ENCODE assay signal across 8 mouse cellular contexts in genomic region chr5:134617071-134617470, GRCm38 (mm10). TPM values are rescaled to one million over a fixed set of nuclear protein-coding genes. Genes with fewer than 3 reads are reported as not detected.
DNase-seq lines count a peak whose midpoint lies in the region; ATAC-seq and TF ChIP-seq lines count a peak whose summit lies in the region.

No protein-coding gene starts in this region.

- TF ChIP-seq EP300 in heart, adult 2 months (IDR thresholded peaks at IDR 0.05; ENCODE audit: insufficient read depth, low read depth, low read length) = peak; percentile 82
- no peak for TF ChIP-seq EP300 in heart, postnatal 0 days (IDR thresholded peaks at IDR 0.05; ENCODE audit: low read depth)

- H3K4me1 ChIP-seq in heart, adult 2 months (ENCODE audit: control insufficient read depth, insufficient read depth, low read length) = peaks cover 2% of the 10 kb centered on the region; the same call in 1 of the 2 replicates
- H3K4me1 ChIP-seq in heart, embryonic 11.5 days (ENCODE audit: control insufficient read depth, insufficient read depth, low read length) = no peaks in the 10 kb centered on the region
- no peaks in the 10 kb centered on the region for H3K4me1 ChIP-seq in heart, postnatal 0 days (ENCODE audit: control insufficient read depth, insufficient read depth)

- no peak overlapping the region for H3K4me3 ChIP-seq in heart, adult 2 months
- no peak overlapping the region for H3K4me3 ChIP-seq in heart, embryonic 11.5 days (ENCODE audit: low read depth, low read length)
- no peak overlapping the region for H3K4me3 ChIP-seq in heart, postnatal 0 days (ENCODE audit: low read depth, low read length)
- H3K4me3 ChIP-seq in left cerebral cortex, adult 2 months = no peak overlapping the region

- no peaks in the 10 kb centered on the region for H3K27me3 ChIP-seq in heart, adult 2 months (ENCODE audit: control insufficient read depth, insufficient read depth, low read length)
- H3K27me3 ChIP-seq in heart, embryonic 11.5 days (ENCODE audit: control insufficient read depth, insufficient read depth, low read length) = no peaks in the 10 kb centered on the region
- no peaks in the 10 kb centered on the region for H3K27me3 ChIP-seq in heart, postnatal 0 days (ENCODE audit: control insufficient read depth, insufficient read depth, low read length)
- no peaks in the 10 kb centered on the region for H3K27me3 ChIP-seq in splenic B cell, adult 2 months (ENCODE audit: control insufficient read depth, insufficient read depth, low read length, poor library complexity, severe bottlenecking)

- DNase-seq in heart, adult 2 months = peak; percentile 69 to 83
- peak; percentile 68 for DNase-seq in adipocyte (ENCODE audit: low spot score)
- DNase-seq in cerebellum, postnatal 36 days = peak; percentile 55 to 58
- no peak for DNase-seq in heart, postnatal 0 days (ENCODE audit: low spot score)
- DNase-seq in left cerebral cortex, adult 2 months (ENCODE audit: extremely low spot score in 1 of 2, low spot score in 2 of 2) = peak; percentile 52 to 78
- peak; percentile 37 for DNase-seq in mesoderm, embryonic 11.5 days (ENCODE audit: low read depth, low spot score)
- peak; percentile 81 for DNase-seq in splenic B cell, adult 2 months (ENCODE audit: low read depth, low spot score)

- TF ChIP-seq CTCF in heart, adult 2 months (IDR thresholded peaks at IDR 0.05) = peak; percentile 97; the same call in 1 of the 2 replicates
- TF ChIP-seq CTCF in heart, postnatal 0 days (IDR thresholded peaks at IDR 0.05; ENCODE audit: low read depth) = peak; percentile 84
- TF ChIP-seq CTCF in left cerebral cortex, adult 2 months (IDR thresholded peaks at IDR 0.05) = peak; percentile 90

- no peaks in the 10 kb centered on the region for H3K79me2 ChIP-seq in heart, adult 2 months (replicated peaks; ENCODE audit: control insufficient read depth, insufficient read depth, low read length)

- no peak for TF ChIP-seq POLR2A in heart, adult 2 months (IDR thresholded peaks at IDR 0.05; ENCODE audit: insufficient read depth, low read depth, low read length)

- intact Hi-C loops in heart, adult 2 months (cut with DNase I) = loop anchor here (1.0 to 10.0 kb wide), 4 partner anchors 85 to 288 kb away; partner anchors contain the start of gene Tmem270
- intact Hi-C loops in left cerebral cortex, adult 2 months (cut with DNase I) = loop anchor here (2.0 kb wide), 1 partner anchor 122 kb away; no protein-coding TSS in a partner anchor

- no peaks in the 10 kb centered on the region for H3K9me3 ChIP-seq in heart, embryonic 11.5 days (replicated peaks; ENCODE audit: control insufficient read depth, low read length)
- H3K9me3 ChIP-seq in heart, postnatal 0 days (replicated peaks; ENCODE audit: control insufficient read depth, low read length) = no peaks in the 10 kb centered on the region

- H3K9ac ChIP-seq in heart, adult 2 months (ENCODE audit: low read depth, low read length) = no peak overlapping the region
- H3K9ac ChIP-seq in heart, embryonic 11.5 days (ENCODE audit: low read depth, low read length) = no peak overlapping the region
- H3K9ac ChIP-seq in heart, postnatal 0 days (replicated peaks; ENCODE audit: low read depth, low read length) = no peak overlapping the region

- ATAC-seq in heart, embryonic 11.5 days (replicated peaks; ENCODE audit: insufficient number of reproducible peaks, low FRiP score, low TSS enrichment) = no peak
- peak; percentile 19; the same call in 1 of the 2 replicates for ATAC-seq in heart, postnatal 0 days (ENCODE audit: insufficient read depth, low read depth)

- no peaks in the 10 kb centered on the region for H3K36me3 ChIP-seq in heart, adult 2 months (ENCODE audit: control insufficient read depth, insufficient read depth, low read length)
- peaks cover 41% of the 10 kb centered on the region for H3K36me3 ChIP-seq in heart, embryonic 11.5 days (ENCODE audit: control insufficient read depth, insufficient read depth, low read length)
- peaks cover 42% of the 10 kb centered on the region for H3K36me3 ChIP-seq in heart, postnatal 0 days (replicated peaks; ENCODE audit: control insufficient read depth, insufficient read depth, low read length)
- H3K36me3 ChIP-seq in splenic B cell, adult 2 months (ENCODE audit: control insufficient read depth, insufficient read depth, low read length, poor library complexity, severe bottlenecking) = peaks cover 11% of the 10 kb centered on the region

- H3K4me2 ChIP-seq in heart, embryonic 11.5 days = no peak overlapping the region
- no peak overlapping the region for H3K4me2 ChIP-seq in heart, postnatal 0 days (ENCODE audit: low read depth, low read length)

- WGBS in heart, adult 2 months = 63% methylated on average over 3 of the region's 3 CpGs
- WGBS in heart, embryonic 11.5 days (ENCODE audit: insufficient replicate concordance) = 65% methylated on average over 3 of the region's 3 CpGs
- 61% methylated on average over 3 of the region's 3 CpGs for WGBS in heart, postnatal 0 days

- H3K27ac ChIP-seq in heart, adult 2 months = no peak overlapping the region
- no peak overlapping the region for H3K27ac ChIP-seq in heart, embryonic 11.5 days (ENCODE audit: low read depth, low read length)
- H3K27ac ChIP-seq in heart, postnatal 0 days (ENCODE audit: low read depth) = no peak overlapping the region
- H3K27ac ChIP-seq in left cerebral cortex, adult 2 months = no peak overlapping the region

RNA-seq across cellular contexts. Expression of gene Lat2, which starts 2.2 kb away (rescaled TPM):
- 1 to 10 TPM; 1.1 to 1.6 TPM for total RNA-seq in heart, adult 2 months (2021)
- polyA plus RNA-seq in heart, adult 2 months (2012; rRNA removed) = 2.0 and 3.3 TPM in 2 replicates
- 1.9 and 3.5 TPM in 2 replicates for polyA plus RNA-seq in heart, embryonic 11.5 days (2014; fragmentation: Nextera tagmentation; extraction: Ambion mirVana)
- 0.97 and 10.7 TPM in 2 replicates for total RNA-seq in heart, postnatal 0 days (2014; rRNA removed; ENCODE audit: low replicate concordance)
- 1.9 and 2.8 TPM in 2 replicates for polyA plus RNA-seq in heart, postnatal 0 days (2015; fragmentation: Nextera tagmentation; extraction: Ambion mirVana)
- 1 to 10 TPM; 3.4 to 3.9 TPM for total RNA-seq in left cerebral cortex, adult 2 months (2021)

RNA-seq across cellular contexts. Expression of gene Eif4h, which starts 22.2 kb away (rescaled TPM):
- total RNA-seq in heart, adult 2 months (2021) = 100 to 1,000 TPM; 126 to 137 TPM
- 131 and 179 TPM in 2 replicates for polyA plus RNA-seq in heart, adult 2 months (2012; rRNA removed)
- polyA plus RNA-seq in heart, embryonic 11.5 days (2014; fragmentation: Nextera tagmentation; extraction: Ambion mirVana) = 344 and 355 TPM in 2 replicates
- total RNA-seq in heart, postnatal 0 days (2014; rRNA removed; ENCODE audit: low replicate concordance) = 430 and 516 TPM in 2 replicates
- polyA plus RNA-seq in heart, postnatal 0 days (2015; fragmentation: Nextera tagmentation; extraction: Ambion mirVana) = 230 and 241 TPM in 2 replicates
- total RNA-seq in left cerebral cortex, adult 2 months (2021) = 100 to 1,000 TPM; 319 to 322 TPM

RNA-seq across cellular contexts. Expression of gene Rfc2, which starts 35.9 kb away (rescaled TPM):
- 10 to 100 TPM; 21.0 to 24.6 TPM for total RNA-seq in heart, adult 2 months (2021)
- 32.5 and 44.8 TPM in 2 replicates for polyA plus RNA-seq in heart, adult 2 months (2012; rRNA removed)
- polyA plus RNA-seq in heart, embryonic 11.5 days (2014; fragmentation: Nextera tagmentation; extraction: Ambion mirVana) = 216 and 234 TPM in 2 replicates
- total RNA-seq in heart, postnatal 0 days (2014; rRNA removed; ENCODE audit: low replicate concordance) = 53.1 and 64.6 TPM in 2 replicates
- polyA plus RNA-seq in heart, postnatal 0 days (2015; fragmentation: Nextera tagmentation; extraction: Ambion mirVana) = 92.1 and 99.5 TPM in 2 replicates
- total RNA-seq in left cerebral cortex, adult 2 months (2021) = 10 to 100 TPM; 60.0 to 64.2 TPM

RNA-seq across cellular contexts. Expression of gene Syna, which starts 57.1 kb away (rescaled TPM):
- not detected for total RNA-seq in heart, adult 2 months (2021)
- polyA plus RNA-seq in heart, adult 2 months (2012; rRNA removed) = not detected in 2 replicates
- polyA plus RNA-seq in heart, embryonic 11.5 days (2014; fragmentation: Nextera tagmentation; extraction: Ambion mirVana) = not detected in 2 replicates
- not detected in 2 replicates for total RNA-seq in heart, postnatal 0 days (2014; rRNA removed; ENCODE audit: low replicate concordance)
- polyA plus RNA-seq in heart, postnatal 0 days (2015; fragmentation: Nextera tagmentation; extraction: Ambion mirVana) = not detected in 2 replicates
- under 1 TPM; 0.21 to 0.34 TPM for total RNA-seq in left cerebral cortex, adult 2 months (2021)
